In the genomic region with DNA sequence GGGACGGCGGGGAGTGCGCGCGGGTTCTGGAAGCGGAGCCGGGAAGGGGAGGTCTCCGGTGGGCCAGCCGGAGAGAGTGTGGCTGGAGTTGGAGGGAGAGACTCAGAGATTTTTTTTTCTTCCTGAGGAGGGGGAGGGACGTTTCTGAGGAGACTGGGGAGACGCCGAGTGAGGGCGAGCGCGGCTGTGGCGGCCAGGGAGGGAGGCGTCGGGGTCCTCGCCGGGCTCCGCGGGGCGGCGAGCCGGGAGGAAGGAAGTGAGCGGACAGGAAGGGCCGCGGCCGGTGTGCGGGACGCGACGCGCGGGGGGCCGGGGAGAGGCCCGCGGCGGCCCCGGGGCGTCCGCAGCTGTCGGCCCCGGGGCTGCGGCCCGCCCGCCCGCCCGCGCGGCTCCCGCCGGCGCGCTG, we compare ENCODE assay signal across 7 mouse cellular contexts. TPM values are rescaled to one million over a fixed set of nuclear protein-coding genes. Genes with fewer than 3 reads are reported as not detected.
DNase-seq lines count a peak whose midpoint lies in the region; ATAC-seq lines count a peak whose summit lies in the region.

No protein-coding gene starts in this region.

- H3K79me2 ChIP-seq in macrophage (ENCODE audit: inconsistent target): peaks cover 44% of the 10 kb centered on the region

- no peaks in the 10 kb centered on the region for H3K36me3 ChIP-seq in intestine, embryonic 15.5 days
- no peaks in the 10 kb centered on the region for H3K36me3 ChIP-seq in macrophage (ENCODE audit: inconsistent target)

- H3K27me3 ChIP-seq in intestine, embryonic 15.5 days (replicated peaks): no peaks in the 10 kb centered on the region

- ATAC-seq in intestine, embryonic 15.5 days: peak; percentile 78
- no peak for ATAC-seq in cerebellum, adult (ENCODE audit: insufficient number of reproducible peaks, low FRiP score, low TSS enrichment)

- H3K4me2 ChIP-seq in intestine, embryonic 15.5 days (replicated peaks): peak overlapping the region; percentile 60

- DNase-seq in right cerebral cortex, postnatal 14 days: peak; percentile 39
- no peak for DNase-seq in right cerebral cortex, postnatal 25 days
- peak; percentile 84 for DNase-seq in embryo, embryonic 11 days
- no peak for DNase-seq in frontal cortex, postnatal 14 days (ENCODE audit: low spot score in 2 of 2)

- H3K9me3 ChIP-seq in intestine, embryonic 15.5 days: no peaks in the 10 kb centered on the region

- peak overlapping the region; percentile 76 for H3K9ac ChIP-seq in intestine, embryonic 15.5 days

- H3K27ac ChIP-seq in intestine, embryonic 15.5 days: peak overlapping the region; percentile 99
- no peak overlapping the region for H3K27ac ChIP-seq in macrophage

- peak overlapping the region; percentile 94 for H3K4me3 ChIP-seq in intestine, embryonic 15.5 days (replicated peaks)
- peak overlapping the region; percentile 25; the same call in 1 of the 2 replicates for H3K4me3 ChIP-seq in macrophage (ENCODE audit: inconsistent target)

- WGBS in intestine, embryonic 15.5 days: under 1% methylated on average over 44 of the region's 55 CpGs
- WGBS in macrophage (ENCODE audit: missing documents): under 1% methylated on average over 50 of the region's 55 CpGs

- peaks cover 22% of the 10 kb centered on the region for H3K4me1 ChIP-seq in intestine, embryonic 15.5 days (replicated peaks)

RNA-seq across cellular contexts. Expression of gene Luzp1, which starts 0.4 kb away (rescaled TPM):
- 114 and 115 TPM in 2 replicates for polyA plus RNA-seq in intestine, embryonic 15.5 days (2015; fragmentation: Nextera tagmentation; extraction: Ambion mirVana)
- total RNA-seq in macrophage (2018; cell fraction: chromatin; rRNA removed): 100 to 1,000 TPM in 1 of 26 experiments, 10 to 100 TPM in 25; 28.4 to 140 (median 56.3) TPM
- 10 to 100 TPM; 12.0 to 33.2 (median 19.7) TPM for total RNA-seq in macrophage (2018; cell fraction: cytosol; rRNA removed)
- 100 to 1,000 TPM in 1 of 26 experiments, 10 to 100 TPM in 25; 18.3 to 128 (median 47.0) TPM for total RNA-seq in macrophage (2018; cell fraction: nucleus; rRNA removed)
- 11.1 to 15.6 TPM (median 13.1 TPM) in 3 replicates for polyA plus RNA-seq in macrophage (2018)

RNA-seq across cellular contexts. Expression of gene 6030445D17Rik, which starts 7.9 kb away (rescaled TPM):
- polyA plus RNA-seq in intestine, embryonic 15.5 days (2015; fragmentation: Nextera tagmentation; extraction: Ambion mirVana): 0.43 and 0.50 TPM in 2 replicates
- total RNA-seq in macrophage (2018; cell fraction: chromatin; rRNA removed): 1 to 10 TPM in 9 of 26 experiments, under 1 TPM in 5, not detected in 12; 0.51 to 4.7 (median 1.4) TPM
- total RNA-seq in macrophage (2018; cell fraction: cytosol; rRNA removed): under 1 TPM in 8 of 26 experiments, not detected in 18; 0.05 to 0.52 (median 0.11) TPM
- 10 to 100 TPM in 1 of 26 experiments, 1 to 10 TPM in 8, under 1 TPM in 7, not detected in 10; 0.42 to 12.2 (median 1.1) TPM for total RNA-seq in macrophage (2018; cell fraction: nucleus; rRNA removed)
- 0.13 TPM in 1 of 3 replicates, not detected in the others for polyA plus RNA-seq in macrophage (2018)

RNA-seq across cellular contexts. Expression of gene Htr1d, which starts 46.6 kb away (rescaled TPM):
- 0.11 and 0.28 TPM in 2 replicates for polyA plus RNA-seq in intestine, embryonic 15.5 days (2015; fragmentation: Nextera tagmentation; extraction: Ambion mirVana)
- total RNA-seq in macrophage (2018; cell fraction: chromatin; rRNA removed): not detected
- total RNA-seq in macrophage (2018; cell fraction: cytosol; rRNA removed): not detected
- total RNA-seq in macrophage (2018; cell fraction: nucleus; rRNA removed): not detected
- polyA plus RNA-seq in macrophage (2018): not detected in 3 replicates

Comparison
In these comparisons a context has a peak if more than half of its experiments do, and no peak if none do; other contexts are left out.
1. DNase-seq: peak in right cerebral cortex, postnatal 14 days (single experiment) and embryo, embryonic 11 days (single experiment); none in right cerebral cortex, postnatal 25 days (single experiment) and frontal cortex, postnatal 14 days (0 of 2).